Mouse (Mus musculus) lung, postnatal 10 days (tissue): ENCODE measurements around the gene Foxp1.

ENCODE experiments used
- DNase-seq: peaks from one replicate; pipeline ENCODE4 v3.0.0; 2021

The Foxp1 gene

DNA sequence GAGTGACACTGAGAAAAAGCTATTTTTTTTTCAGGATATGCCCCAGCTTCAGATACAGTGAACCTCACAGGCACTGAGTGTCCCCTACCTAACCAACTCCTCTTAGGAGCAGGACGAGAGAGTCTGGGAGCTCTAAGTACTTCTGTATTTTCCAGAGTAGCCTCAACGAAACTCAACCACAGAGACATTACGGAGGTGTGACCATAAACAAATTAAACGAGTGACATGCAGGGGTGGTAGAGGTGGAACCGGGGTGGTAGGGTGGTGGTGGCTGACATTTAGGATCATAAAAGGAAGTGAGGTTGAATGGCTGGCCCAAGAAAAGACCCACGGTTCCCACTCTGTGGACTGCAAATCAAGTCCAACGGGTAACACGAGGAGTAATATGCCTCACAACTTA, 274.1 kb downstream of the Foxp1 start:
- DNase-seq = no peak

DNA sequence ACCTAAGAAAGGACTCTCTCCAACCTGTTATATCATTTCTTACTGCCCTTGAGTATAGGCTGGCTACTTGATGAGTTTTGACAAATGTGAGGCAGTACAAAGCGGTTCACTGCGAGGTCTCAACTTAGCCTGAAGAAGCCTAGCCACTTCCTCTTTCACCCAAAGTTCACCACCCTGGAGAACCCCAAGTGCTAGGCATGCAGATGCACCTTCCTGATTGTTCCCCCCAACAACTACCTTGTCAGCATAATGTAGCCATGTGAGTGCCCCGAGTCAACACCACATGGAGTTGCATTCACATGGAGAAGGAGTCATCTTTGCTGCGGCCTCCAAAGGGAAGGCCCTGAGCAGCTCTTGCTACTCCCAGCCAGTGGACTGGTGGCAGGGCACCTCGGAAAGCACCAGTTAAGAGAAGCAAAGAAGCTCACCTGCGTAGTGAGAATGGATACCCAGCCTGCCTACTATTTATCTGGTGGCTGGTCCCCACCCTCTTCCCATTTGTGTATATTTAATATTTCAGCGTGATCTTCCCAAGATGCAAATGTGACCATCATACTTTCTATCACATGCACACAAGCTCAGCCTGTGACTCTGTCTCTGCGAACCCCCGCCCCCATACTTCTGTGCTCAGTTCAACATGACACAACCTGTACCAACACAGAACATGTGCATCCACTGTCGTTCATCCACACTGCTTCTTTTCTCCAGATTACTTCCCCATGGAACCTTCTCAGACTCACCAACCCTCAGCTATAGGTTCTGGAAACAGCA, 280.7 kb downstream of the Foxp1 start:
- DNase-seq = no peak

DNA sequence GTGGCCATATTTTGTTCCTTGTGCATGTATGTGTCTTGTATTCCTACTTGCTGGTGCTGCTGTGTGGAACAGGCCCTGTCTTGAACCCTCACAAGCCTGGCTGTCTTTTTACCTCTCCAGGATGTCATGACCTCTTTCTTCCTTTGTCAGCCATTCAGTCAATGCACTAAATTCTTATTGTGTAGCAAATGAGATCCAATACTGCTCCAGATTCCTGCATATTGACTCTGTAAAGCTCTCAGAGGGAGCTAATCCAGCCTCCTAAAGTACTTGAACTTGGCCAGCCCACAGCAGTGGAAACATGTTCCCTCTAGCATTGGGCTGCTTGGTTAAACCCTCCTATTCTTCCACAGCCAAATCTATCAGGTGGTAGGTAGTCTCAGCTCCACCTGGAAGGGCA, 281.8 kb downstream of the Foxp1 start:
- no peak for DNase-seq

DNA sequence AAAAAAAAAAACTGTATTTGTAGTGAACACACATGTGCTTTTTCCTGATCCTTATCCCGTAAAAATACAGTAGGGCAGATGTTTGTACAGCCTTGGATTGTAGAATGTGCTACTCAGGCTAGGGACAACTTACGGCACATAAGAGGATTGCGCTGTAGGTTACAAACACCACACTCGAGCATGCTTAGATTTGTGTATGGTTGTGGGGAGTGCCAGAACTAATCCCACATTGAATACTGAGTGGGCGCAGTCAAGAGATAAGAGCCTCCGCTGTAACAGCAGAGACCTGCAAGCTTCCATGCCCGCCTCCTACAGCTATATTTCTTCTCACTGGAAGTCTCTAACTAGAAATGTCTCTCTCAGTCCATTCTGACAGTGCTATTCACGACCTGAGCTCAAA, 286.9 kb downstream of the Foxp1 start:
- DNase-seq = no peak

DNA sequence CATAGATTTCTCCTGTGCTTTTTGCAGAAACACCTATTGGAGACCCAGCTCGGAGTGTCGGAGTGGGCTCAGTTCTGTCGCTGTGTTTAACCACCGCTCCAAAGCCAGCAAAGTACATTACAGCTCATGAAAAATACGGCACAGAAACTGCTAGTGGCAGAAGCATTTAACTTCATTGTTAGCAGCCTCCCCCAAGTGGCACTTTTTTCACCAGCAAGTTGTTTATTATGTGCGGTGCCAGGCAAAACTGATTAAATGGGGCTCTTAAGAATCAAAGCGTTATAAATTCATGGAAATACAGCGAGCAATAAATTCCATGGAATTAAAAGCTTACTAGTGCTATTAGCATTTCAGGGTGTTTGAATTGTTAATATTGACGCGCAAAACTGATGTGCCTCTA, 289.1 kb downstream of the Foxp1 start:
- DNase-seq = no peak

DNA sequence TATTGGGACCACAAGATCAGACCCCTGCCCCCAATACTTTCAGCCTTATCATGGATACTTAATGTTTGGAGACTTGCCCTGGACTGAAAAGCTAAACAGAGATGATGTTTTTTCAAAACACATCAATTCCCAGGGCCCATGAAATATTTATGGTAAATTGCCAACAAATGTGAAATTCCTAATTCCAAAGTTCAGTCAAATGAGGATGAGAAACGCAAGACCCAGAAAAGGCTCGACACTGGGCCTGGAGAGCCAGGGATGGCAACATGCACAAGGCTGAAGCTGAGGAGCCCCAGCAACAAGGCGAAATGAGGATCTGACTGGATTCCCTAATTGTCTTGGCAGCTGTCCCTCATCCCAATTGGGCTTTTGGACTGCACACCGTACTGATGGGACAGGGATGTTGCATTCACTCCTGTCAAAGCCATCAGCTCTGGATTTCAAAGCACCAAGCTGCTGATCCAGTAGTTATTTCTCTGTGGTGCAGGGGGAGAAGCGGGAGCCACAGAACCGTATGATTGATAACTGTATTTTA, 294.1 kb downstream of the Foxp1 start:
- peak; percentile 29 for DNase-seq

DNA sequence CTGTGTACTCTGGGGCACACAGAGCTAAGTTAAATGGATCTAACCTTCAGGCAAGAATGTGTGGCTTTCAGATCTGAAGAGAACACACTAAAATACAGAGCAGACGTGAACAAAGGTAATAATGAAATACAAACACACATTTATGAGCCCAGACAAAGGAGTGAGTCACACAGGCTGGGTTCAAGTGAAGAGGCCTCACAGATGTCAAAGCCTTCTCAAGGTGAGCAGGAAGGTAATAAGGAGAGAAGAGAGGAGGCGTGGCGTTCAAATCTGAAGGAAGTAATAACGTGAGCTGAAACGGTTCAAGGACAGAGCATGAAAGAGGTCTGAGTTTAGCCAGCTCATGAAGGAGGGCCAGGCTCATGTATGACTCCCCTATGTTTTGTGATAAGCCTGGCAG, 301.4 kb downstream of the Foxp1 start:
- DNase-seq = no peak

DNA sequence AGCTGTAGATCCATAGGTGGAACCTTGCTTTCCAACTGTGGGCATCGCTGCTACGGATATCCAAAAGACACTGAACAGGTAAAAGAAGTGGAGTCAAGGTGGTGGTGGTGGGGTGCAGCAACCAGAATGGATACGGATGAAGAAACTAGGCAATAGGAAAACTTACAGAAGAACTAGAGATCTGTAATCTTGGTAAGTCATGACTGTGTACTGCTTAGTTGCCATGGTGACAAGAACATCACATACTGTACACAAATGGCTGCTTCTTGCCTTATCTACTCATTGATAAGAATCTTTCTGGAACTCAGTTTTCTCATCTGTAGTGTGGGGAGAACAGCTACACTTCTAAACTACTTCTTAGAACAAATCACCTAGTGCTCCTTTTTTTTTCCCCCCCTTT, 302.0 kb downstream of the Foxp1 start:
- DNase-seq = no peak

DNA sequence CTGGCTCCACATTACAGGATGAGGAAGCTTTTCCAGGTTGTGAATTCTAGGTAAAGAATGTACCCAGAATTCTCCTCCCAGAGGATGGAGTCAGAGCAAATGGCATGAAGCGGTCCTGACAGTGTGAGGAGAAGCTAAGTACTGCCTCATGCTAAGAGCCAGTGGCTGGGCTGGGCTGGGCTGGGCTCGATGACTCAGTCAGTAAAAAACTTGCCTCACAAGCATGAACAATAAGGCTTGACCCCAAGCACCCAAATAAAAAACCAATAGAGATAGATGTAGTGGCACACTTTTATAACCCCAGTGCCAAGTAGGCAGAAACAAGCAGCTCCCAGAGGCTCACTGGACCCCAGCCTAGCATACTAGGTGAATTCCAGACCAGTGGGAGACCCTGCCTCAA, 304.7 kb downstream of the Foxp1 start:
- no peak for DNase-seq

DNA sequence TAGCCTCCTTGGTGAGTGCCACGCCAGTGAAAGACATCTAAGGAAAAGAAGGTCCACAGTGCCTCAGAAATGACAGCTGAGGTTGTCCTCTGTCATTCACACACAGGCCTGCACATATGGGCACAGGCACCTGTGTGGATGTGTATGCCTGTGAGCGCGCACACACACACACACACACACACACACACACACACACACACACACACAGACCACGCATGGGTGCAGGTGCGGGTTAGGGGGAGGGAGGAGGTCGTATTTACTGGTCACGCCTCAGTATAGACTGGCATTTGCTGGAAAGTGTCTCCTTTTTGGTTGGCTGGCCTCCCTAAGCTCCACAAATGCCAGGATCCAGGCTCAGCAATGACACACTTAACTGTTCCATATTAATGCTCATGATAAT, 305.4 kb downstream of the Foxp1 start:
- no peak for DNase-seq

DNA sequence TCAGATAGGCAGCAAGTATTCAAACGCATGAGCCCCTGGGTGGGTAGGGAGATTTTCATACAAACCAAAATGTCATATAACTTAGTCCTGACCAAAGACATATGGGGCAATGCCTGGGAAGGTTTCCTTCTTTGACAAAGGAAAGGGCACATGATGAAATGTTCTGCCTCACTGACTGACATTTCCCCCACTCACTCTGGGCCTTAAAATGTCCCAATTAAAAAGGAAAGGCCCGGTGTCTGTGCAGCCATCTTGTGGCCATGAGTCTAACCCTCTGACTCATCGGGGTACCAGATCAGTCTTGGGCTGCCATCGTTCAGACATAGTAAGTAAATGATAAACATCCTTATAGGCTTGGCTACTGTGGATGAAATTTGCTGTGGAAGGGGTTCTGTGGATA, 310.1 kb downstream of the Foxp1 start:
- DNase-seq = no peak

DNA sequence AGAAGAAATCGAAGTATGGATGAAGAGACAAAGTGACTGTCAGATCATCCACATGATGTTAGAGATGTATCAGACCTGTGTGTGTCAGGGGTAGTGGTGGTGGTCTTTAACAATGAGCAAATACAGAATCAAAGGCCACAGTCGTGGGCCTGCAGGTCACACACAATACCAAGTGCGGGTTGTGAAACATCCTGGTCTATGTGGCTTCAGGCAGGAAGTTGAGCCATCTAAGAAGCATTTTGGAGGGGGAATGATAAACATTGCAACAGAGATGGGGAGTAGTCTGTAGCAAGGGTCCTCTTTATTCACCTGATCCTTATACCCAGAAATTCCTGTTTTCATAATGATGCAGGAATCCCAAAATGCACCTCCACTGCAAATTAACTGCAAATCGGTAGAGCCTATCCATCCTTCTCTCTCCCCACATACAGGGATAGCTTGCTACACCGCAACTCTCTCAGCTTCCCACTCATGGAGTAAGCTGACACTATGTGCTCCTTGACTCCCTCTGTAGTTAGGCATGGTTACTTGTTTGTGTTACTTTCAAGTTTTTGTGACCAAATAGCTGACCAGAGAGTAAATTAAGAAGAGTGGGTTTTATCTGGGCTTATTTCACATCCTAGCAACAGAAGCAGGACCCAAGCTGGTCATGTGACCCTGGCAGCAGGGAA, 310.7 kb downstream of the Foxp1 start:
- DNase-seq = no peak

DNA sequence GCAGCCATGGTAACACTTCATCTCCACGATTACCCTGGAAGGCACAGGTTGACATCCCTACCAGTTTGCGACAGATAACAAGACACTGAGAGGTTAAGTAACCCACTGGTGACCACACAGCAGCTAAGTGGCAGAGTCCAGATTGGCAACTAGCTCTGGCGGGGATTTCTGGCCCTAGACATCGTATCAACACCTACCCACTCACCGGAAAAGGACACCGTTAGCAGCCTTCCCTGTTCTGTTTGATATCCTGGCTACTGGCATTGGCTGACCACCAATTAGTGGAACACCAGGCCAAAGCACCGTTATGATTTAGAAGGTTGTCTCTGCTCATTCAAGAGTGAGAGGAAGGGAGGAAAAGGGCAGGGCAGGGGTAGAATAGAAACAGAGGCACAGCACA, 312.4 kb downstream of the Foxp1 start:
- DNase-seq = no peak

DNA sequence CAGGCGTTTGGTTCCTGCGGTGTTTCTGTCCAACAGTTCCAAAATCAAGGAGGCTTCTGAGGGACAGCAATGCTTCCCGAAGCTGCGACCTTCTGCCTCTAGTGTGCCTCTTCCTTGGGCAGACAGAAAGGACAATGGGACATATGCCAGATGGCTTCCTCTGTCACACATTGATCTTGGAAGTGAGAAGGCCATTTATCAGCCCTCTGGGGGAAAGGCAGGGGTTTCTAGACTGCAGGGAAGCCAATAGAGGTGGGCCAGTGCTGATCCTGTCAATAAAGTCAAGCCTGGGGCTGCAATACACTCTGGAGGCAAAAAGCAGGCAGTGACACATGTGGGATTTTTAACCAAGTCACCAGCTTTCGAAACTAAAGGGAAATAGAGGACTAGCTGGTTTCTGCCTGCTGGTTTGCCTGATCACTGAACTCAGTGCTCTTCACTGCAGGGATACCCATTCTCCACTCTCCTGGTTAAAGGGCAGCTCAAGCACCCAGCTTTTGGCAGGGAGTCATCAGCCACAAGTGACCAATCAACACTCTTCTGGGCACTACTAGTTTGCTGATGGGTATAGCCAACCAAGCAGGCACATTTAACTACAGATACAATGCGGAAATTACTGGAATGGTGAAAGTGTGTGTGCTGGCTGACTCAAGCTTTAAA, 315.2 kb downstream of the Foxp1 start:
- no peak for DNase-seq

DNA sequence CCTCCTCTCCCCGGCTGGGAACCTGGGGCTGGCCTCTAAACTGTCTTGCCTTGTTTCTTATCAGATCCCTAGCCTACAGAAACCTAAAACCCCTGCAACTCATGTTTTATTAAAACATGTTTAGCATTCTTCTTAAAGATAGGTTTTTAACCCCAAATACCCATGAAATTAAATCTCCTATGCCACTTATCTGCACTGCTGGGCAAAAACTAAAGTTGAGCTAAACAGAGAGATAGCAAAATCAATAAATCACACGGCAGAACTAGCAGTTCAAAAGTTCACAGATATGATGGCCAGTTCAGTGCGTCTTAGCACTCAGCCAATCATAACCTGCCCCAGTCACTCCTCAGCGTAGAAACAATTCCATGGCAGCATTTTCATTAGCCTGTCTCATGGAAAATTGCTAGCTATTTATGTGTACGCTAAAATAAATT, 316.1 kb downstream of the Foxp1 start:
- DNase-seq = no peak

DNA sequence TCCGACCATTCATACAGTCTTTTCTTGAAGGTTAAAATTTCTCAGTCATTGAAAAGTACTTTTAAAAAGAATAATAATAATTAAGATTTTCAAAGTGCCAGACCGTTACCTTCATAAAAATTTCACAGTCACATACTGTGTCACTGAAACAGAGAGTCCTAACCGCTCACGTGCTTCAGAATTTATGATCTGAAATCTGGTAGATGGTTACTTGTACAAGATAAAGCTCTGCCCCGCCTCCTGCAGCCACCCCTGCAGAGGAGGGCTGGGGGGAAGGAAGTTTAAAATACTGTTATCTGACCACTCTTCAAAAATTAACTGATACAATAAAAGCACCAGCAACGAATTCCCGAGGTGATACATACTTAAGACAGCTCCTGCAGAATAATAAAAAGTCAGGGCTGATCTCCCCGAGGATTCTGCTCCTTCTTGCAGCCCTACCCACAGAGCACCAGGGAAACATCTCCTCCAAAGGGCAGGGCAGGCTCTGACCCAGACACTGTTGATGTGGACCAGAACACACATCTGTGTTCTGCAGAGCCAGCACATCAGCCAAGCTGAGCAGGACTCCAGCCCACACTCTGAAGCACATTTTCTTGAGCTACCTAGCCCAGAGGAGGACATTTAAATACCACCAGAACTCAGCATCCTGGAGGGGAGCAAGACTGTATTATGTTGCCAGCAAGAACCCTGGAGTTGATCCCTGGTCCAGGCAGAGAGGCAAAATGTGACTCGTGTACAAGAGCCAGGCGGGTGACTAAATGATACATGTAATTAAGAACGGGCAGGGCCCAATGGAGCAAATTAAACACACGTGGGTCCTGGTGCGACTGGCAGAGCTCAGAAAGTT, 316.7 kb downstream of the Foxp1 start:
- DNase-seq = no peak

DNA sequence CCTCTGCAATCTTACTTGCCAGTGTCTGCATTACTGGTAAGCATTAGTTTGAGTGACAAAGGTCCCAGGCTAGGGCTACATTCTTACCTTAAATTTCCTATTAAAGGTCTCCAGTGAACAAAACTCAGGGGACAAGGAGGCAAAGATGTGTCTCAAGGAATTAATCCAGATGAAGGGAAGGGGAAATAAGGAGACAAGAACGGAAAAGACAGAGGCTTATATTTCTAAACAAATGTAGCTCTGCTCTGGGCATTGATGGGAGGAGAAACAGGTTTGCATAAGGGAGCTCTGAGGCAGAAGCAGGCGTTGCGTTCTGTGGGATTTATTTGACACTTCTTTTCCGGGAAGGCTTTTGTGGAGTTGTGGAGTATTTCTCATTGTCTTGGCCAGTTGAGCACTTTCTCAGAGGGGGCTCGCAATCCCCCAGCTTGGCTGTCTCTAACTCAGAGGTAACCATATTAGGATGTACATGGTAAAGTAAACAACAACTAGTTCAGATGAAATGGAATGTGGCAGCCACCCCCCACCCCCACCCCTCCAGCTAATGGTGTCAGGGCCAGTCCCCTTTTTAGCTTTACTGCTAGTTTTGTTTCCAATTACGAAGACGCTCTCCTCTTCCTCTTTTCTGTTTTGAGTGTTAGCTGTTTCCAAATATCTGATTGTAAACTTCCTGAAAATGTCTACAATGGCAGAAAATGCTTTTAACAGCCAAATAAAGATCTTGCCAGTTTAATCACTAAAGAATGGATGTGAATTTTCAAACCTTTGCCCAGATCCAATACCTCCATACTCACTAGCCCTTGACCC, 317.5 kb downstream of the Foxp1 start:
- DNase-seq = no peak

DNA sequence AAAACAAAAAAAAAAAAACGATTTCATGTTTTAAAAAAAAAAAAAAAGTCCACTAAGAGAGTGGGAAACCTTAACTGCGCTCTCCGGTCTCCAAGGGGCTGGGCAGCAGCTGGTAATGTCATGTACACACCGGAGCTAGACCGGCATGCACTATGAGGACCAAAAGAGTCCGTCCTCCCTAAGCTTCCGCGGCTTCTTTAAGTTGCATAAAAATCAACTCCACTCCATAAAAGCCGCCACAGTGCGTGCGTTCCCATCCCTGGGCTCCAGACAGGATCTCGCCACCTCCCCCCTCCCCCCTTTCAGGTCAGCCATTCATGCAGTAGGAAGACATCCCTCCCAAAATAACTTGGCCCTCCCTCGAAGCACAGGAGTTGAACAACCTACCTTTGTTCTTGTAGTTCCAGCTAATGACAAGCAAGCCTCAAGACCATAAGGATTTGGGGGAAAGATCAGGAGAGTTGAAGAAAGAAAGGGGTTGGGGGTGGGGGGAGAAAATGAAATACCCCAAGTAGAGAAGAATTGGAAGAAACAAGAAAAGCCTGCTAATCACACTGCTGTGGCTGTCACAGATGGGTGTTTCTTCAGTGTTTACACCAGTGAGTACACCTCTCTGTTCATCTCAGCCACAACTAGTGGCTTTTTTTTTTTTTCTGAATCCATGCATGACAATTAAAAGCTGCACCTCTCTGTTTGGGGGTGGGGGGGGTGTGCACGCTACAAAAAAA, 318.3 kb downstream of the Foxp1 start:
- DNase-seq = no peak

DNA sequence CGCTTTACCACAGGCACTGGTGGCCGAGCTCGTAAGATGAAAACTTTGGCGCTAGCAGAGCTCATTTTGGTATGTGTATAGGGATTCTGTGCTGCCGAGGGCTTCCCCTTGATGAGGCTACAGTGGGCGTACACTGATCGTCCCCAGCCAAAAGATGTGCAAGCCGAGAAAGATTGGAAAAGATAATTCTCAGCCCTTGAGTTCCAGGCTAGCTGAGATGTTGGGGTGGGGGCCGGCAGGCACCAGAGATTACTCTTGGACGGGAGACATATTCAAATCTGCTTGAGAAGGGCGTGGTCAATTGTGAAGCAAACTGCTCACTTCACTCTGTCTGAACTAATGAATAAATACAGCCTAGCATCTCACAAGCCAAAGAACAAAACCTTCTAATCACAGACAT, 319.3 kb downstream of the Foxp1 start:
- DNase-seq = peak; percentile 12

DNA sequence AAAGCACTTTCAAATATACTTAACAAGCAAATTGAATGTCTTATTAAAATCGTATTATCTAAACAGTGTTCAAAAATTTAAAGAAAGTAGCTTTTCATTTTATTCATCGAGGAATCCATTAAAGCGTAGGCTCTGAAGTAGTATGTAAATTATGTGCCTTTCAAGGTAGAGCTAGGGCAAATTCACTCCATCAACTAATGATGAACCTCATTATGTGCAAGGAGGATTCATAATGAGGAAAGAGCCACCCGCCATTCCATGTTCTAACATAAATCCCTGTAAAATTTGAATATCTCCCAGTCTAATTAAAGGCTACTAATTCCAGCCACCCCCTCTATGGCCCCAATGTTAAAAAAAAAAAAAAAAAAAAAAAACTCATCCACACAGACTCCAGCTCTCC, 319.7 kb downstream of the Foxp1 start:
- no peak for DNase-seq

DNA sequence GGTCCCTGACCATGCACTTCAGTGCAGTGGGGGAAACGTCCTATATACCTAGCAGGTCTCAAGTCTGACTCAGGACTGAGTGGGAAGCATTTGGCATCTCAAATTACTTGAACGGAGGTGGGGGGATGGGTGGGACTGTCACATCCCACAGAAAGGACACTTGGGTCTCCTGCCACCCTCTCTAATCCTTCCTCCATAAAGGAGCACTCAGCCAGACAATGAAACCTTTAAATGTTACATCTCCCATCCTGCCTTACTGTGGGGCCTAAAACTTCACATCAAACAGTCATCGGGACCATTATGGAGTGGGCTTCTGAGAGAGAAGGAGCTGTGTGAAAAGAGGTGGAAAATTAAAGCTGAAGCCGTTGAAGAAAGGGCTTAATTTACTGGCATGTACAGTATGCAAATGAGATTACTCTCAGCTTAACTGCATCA, 321.2 kb downstream of the Foxp1 start:
- DNase-seq = no peak
